Mouse (Mus musculus) heart, adult 2 months (tissue): ENCODE results near the gene Krt18. TPM values are rescaled to one million over a fixed set of nuclear protein-coding genes. Genes with fewer than 3 reads are reported as not detected.

Source experiments
- DNase-seq, 2 experiments: peaks; one replicate each; pipeline ENCODE4 v3.0.0; 2021
- H3K27ac ChIP-seq: fragments of 200-600 bp; 2 replicates; pipeline ENCODE4 v1.8.1; 2022
- H3K27me3 ChIP-seq: fragments of 200-500 bp; 2 replicates; pipeline ENCODE4 v1.6.1; 2012; ENCODE audit warnings: mild to moderate bottlenecking, low read length, inconsistent platforms, mixed read lengths; ENCODE audit not compliant: control insufficient read depth, insufficient read depth
- H3K36me3 ChIP-seq: fragments of 200-500 bp; 2 replicates; pipeline ENCODE4 v1.6.1; 2012; ENCODE audit warnings: low read length, inconsistent platforms; ENCODE audit not compliant: control insufficient read depth, insufficient read depth
- H3K4me1 ChIP-seq: fragments of 200-500 bp; 2 replicates; pipeline ENCODE4 v1.6.1; 2011; ENCODE audit warnings: low read length; ENCODE audit not compliant: control insufficient read depth, insufficient read depth
- H3K4me3 ChIP-seq: fragments of 200-600 bp; 2 replicates; pipeline ENCODE4 v1.8.1; 2022
- H3K79me2 ChIP-seq: fragments of 200-500 bp; replicated peaks from 2 replicates; pipeline ENCODE4 v1.6.1; 2012; ENCODE audit warnings: mild to moderate bottlenecking, inconsistent platforms, low read length, moderate library complexity, mixed read lengths; ENCODE audit not compliant: control insufficient read depth, insufficient read depth
- H3K9ac ChIP-seq: fragments of 200-500 bp; 2 replicates; pipeline ENCODE4 v1.6.1; 2012; ENCODE audit warnings: low read depth, mild to moderate bottlenecking, control low read depth, inconsistent platforms, low read length, mixed read lengths
- CTCF ChIP-seq: fragments of 200-600 bp; IDR thresholded peaks from 2 replicates; pipeline ENCODE4 v1.8.1; 2022; ENCODE audit warnings: antibody characterized with exemption, mild to moderate bottlenecking, moderate library complexity
- EP300 ChIP-seq: fragments of 200-500 bp; IDR thresholded peaks from 2 replicates; pipeline ENCODE4 v1.6.1; 2011; ENCODE audit warnings: low read depth, low read length, control low read depth; ENCODE audit not compliant: insufficient read depth
- POLR2A ChIP-seq: fragments of 200-500 bp; IDR thresholded peaks from 2 replicates; pipeline ENCODE4 v1.6.1; 2011; ENCODE audit warnings: mild to moderate bottlenecking, low read depth, low read length, control low read depth; ENCODE audit not compliant: insufficient read depth
- WGBS: fragments of 180-500 bp; shearing (Covaris S2); methylation state at CpG from one replicate; pipeline ENCODE4 v1.1.7; 2018; 5-methylcytosine and 5-hydroxymethylcytosine counted together
- intact Hi-C: fragments of 180-260 bp; cut with DNase I; formaldehyde crosslinking; loops from one replicate; pipeline ENCODE4 v1.15.1; 2025
- long read RNA-seq: library from polyadenylated mRNA; stranded (forward); transcript quantifications from one replicate; pipeline ENCODE4 v2.0.0, GENCODE M21; 2021
- polyA plus RNA-seq: library from polyadenylated mRNA; depleted of rRNA; stranded (reverse); fragments of >200 nt; gene quantifications from 2 replicates; pipeline ENCODE4 v1.2.3, GENCODE M21; 2012; rRNA removed
- total RNA-seq, 2 experiments: library from RNA; stranded (reverse); gene quantifications; 2 replicates each; pipeline ENCODE4 v1.2.3; 2021

Krt18 gene
- 1 to 10 TPM; 2.6 to 2.7 TPM for total RNA-seq
- 2.7 and 6.7 TPM in 2 replicates for polyA plus RNA-seq
- long read RNA-seq, partial matches to known transcripts = 0 of 3 reads
- long read RNA-seq, other reads (novel, unspliced or antisense) = 0 of 3 reads

GRCm38 (mm10) chr15:102028040-102028439 lies at the start of gene Krt18:
Krt18 (plus strand) TSS chr15:102028180.
- Histone ChIP-seq H3K4me3 (no peak within 1 kb of the TSS), H3K4me1 (peaks cover 4% of the 10 kb centered on the region; the same call in 1 of the 2 replicates), H3K27ac (no peak within 1 kb of the TSS), H3K36me3 (no peaks in the 10 kb centered on the region), H3K79me2 (no peaks in the 10 kb centered on the region), H3K9ac (0 out of 2 replicates have a peak within 1 kb of the TSS, but pooled peaks have one; percentile 11), H3K27me3 (peaks cover 2% of the 10 kb centered on the region)
- intact Hi-C loops = no loop called here
- TF ChIP-seq CTCF (no peak), EP300 (no peak), POLR2A (no peak)
- DNase-seq = peak in 1 of 2 experiments; percentile 19
- 5% methylated on average over 28 of the region's 28 CpGs for WGBS

- Histone ChIP-seq H3K4me1 (peaks cover 14% of the 10 kb centered on the region), H3K79me2 (no peaks in the 10 kb centered on the region), H3K27me3 (no peaks in the 10 kb centered on the region), H3K9ac (no peak overlapping the region), H3K36me3 (no peaks in the 10 kb centered on the region; the same call in 1 of the 2 replicates), H3K4me3 (no peak overlapping the region), H3K27ac (no peak overlapping the region)
- 47% methylated on average over 6 of the region's 6 CpGs for WGBS
- intact Hi-C loops = loop anchor here (10.0 kb wide), 1 partner anchor 244 kb away; no protein-coding TSS in a partner anchor
- TF ChIP-seq POLR2A (no peak), EP300 (no peak), CTCF (no peak)
- DNase-seq = peak; percentile 30 to 31
These were observed 47.1 kb upstream of the Krt18 start for GRCm38 (mm10) chr15:101980849-101981248.

GRCm38 (mm10) chr15:101983315-101983948 lies 44.5 kb upstream of the Krt18 start:
- intact Hi-C loops = loop anchor here (10.0 kb wide), 1 partner anchor 241 kb away; no protein-coding TSS in a partner anchor

GRCm38 (mm10) chr15:101983949-101984601 lies 43.9 kb upstream of the Krt18 start:
- Histone ChIP-seq H3K4me3 (peak overlapping the region; percentile 28; the same call in 1 of the 2 replicates), H3K9ac (peak overlapping the region; percentile 11; the same call in 1 of the 2 replicates), H3K36me3 (no peaks in the 10 kb centered on the region), H3K27ac (peak overlapping the region; percentile 80), H3K4me1 (peaks cover 3% of the 10 kb centered on the region; the same call in 1 of the 2 replicates), H3K79me2 (no peaks in the 10 kb centered on the region), H3K27me3 (no peaks in the 10 kb centered on the region)
- 3% methylated on average over 15 of the region's 15 CpGs for WGBS
- TF ChIP-seq POLR2A (peak; percentile 74), CTCF (peak; percentile 67), EP300 (peak; percentile 96)
- DNase-seq = peak; percentile 88 to 92
- intact Hi-C loops = loop anchor here (1.0 to 10.0 kb wide), 3 partner anchors 11 to 241 kb away; no protein-coding TSS in a partner anchor

More at GRCm38 (mm10) chr15:101983315-101983948, 44.5 kb upstream of the Krt18 start:
- DNase-seq = peak in 1 of 2 experiments; percentile 30
- peak overlapping the region; percentile 80 for H3K27ac ChIP-seq
- peaks cover 3% of the 10 kb centered on the region; the same call in 1 of the 2 replicates for H3K4me1 ChIP-seq
- H3K36me3 ChIP-seq = no peaks in the 10 kb centered on the region
- TF ChIP-seq CTCF (no peak), EP300 (no peak), POLR2A (no peak)
- H3K9ac ChIP-seq = no peak overlapping the region
- no peaks in the 10 kb centered on the region for H3K27me3 ChIP-seq
- no peaks in the 10 kb centered on the region for H3K79me2 ChIP-seq
- 71% methylated on average over 13 of the region's 13 CpGs for WGBS
- H3K4me3 ChIP-seq = no peak overlapping the region

GRCm38 (mm10) chr15:101984746-101985145 lies 43.2 kb upstream of the Krt18 start:
- intact Hi-C loops = loop anchor here (1.0 to 10.0 kb wide), 3 partner anchors 11 to 240 kb away; no protein-coding TSS in a partner anchor
- H3K9ac ChIP-seq = no peak overlapping the region
- H3K27me3 ChIP-seq = no peaks in the 10 kb centered on the region
- WGBS = 11% methylated on average over 6 of the region's 6 CpGs
- no peaks in the 10 kb centered on the region for H3K79me2 ChIP-seq
- TF ChIP-seq CTCF = no peak
- no peak for TF ChIP-seq POLR2A
- TF ChIP-seq EP300 = no peak
- DNase-seq = no peak
- peaks cover 3% of the 10 kb centered on the region; the same call in 1 of the 2 replicates for H3K4me1 ChIP-seq
- H3K27ac ChIP-seq = peak overlapping the region; percentile 18
- H3K36me3 ChIP-seq = no peaks in the 10 kb centered on the region
- H3K4me3 ChIP-seq = no peak overlapping the region
